Mouse (Mus musculus) stomach, postnatal 0 days (tissue): ENCODE measurements at regions not wholly inside any gene's neighbourhood (a gene's known extent, or its start where the extent isn't known, plus 50 kb on each side); places are given as distances from the start of the nearest gene placed in this dataset.

Source experiments
- CTCF ChIP-seq: IDR thresholded peaks from 2 replicates; pipeline ENCODE4 v1.5.1; 2016; ENCODE audit warnings: antibody characterized with exemption, low read depth, mild to moderate bottlenecking, moderate library complexity
- EP300 ChIP-seq: optimal IDR thresholded peaks from 2 replicates; pipeline ENCODE3; 2016; ENCODE audit warnings: antibody characterized with exemption

GRCm38 (mm10) chr4:100624656-100625055 is 146.0 kb downstream of the Ube2u start:
- TF ChIP-seq CTCF (no peak), EP300 (no peak)
